Mouse (Mus musculus) cerebellum, adult 2 months (tissue): Measurements from ENCODE around the gene Gm15114. TPM values are rescaled to one million over a fixed set of nuclear protein-coding genes. Genes with fewer than 3 reads are reported as not detected.
"Not testable (repeated sequence)": the region's sequence is repeated elsewhere in the genome, so short reads cannot be mapped to it uniquely, and the experiment has no call there.

Experiments used
- DNase-seq, 2 experiments: peaks; one replicate each; pipeline ENCODE4 v3.0.0; 2021
- H3K27ac ChIP-seq: fragments of 200-500 bp; 2 replicates; pipeline ENCODE4 v1.5.1; 2012; ENCODE audit warnings: low read length, control low read depth, inconsistent platforms; ENCODE audit not compliant: insufficient read depth
- H3K27me3 ChIP-seq: fragments of 200-500 bp; 2 replicates; pipeline ENCODE4 v1.6.1; 2012; ENCODE audit warnings: inconsistent platforms, mild to moderate bottlenecking, low read length, moderate library complexity; ENCODE audit not compliant: control insufficient read depth, insufficient read depth
- H3K4me1 ChIP-seq: fragments of 200-500 bp; 2 replicates; pipeline ENCODE4 v1.6.1; 2011; ENCODE audit warnings: low read length; ENCODE audit not compliant: control insufficient read depth, insufficient read depth
- H3K4me3 ChIP-seq: fragments of 200-500 bp; replicated peaks from 2 replicates; pipeline ENCODE3; 2011; ENCODE audit warnings: mild to moderate bottlenecking, low read depth, low read length, control low read depth; ENCODE audit not compliant: insufficient read depth
- WGBS: fragments of 180-500 bp; shearing (Covaris S2); methylation state at CpG from one replicate; pipeline ENCODE4 v1.1.7; 2018; 5-methylcytosine and 5-hydroxymethylcytosine counted together
- polyA plus RNA-seq: library from polyadenylated mRNA; depleted of rRNA; stranded (reverse); fragments of >200 nt; gene quantifications from 2 replicates; pipeline ENCODE4 v1.2.3, GENCODE M21; 2012; rRNA removed

The Gm15114 gene
- polyA plus RNA-seq = not detected in 2 replicates

GRCm38 (mm10) chrX:148488649-148489048 is at the start of gene Gm15114:
TSS of gene Gm15114 (plus strand) at chrX:148488949.
- WGBS = no CpG with 5 or more reads among the region's 1 CpGs
- DNase-seq = not testable (repeated sequence)

More at GRCm38 (mm10) chrX:148488649-148489048, at the start of gene Gm15114:
- not testable (repeated sequence) for H3K27me3 ChIP-seq, H3K4me1 ChIP-seq, H3K27ac ChIP-seq, H3K4me3 ChIP-seq

Other genes with a start within 250 kb of the Gm15114 start
- gene Gm8334, start 126.2 kb downstream of the Gm15114 start, polyA plus RNA-seq = not detected in 2 replicates
- gene Gm15127, start 174.6 kb downstream of the Gm15114 start, polyA plus RNA-seq = not detected in 2 replicates